Mouse (Mus musculus): ENCODE data around the gene Mon2.

The Mon2 gene

GRCm38 (mm10) chr10:123076245-123077023 lies at the start of gene Mon2:
Gene Mon2 (minus strand): TSS chr10:123076505.
- peak; percentile 92 to 99 for DNase-seq (ENCODE audit: low spot score in 2 of 2)

GRCm38 (mm10) chr10:123120666-123121392 lies 44.5 kb upstream of the Mon2 start:
- no peak for DNase-seq (ENCODE audit: low spot score in 2 of 2)

GRCm38 (mm10) chr10:123116861-123117260 lies 40.6 kb upstream of the Mon2 start:
- no peak for DNase-seq (ENCODE audit: low spot score in 2 of 2)

GRCm38 (mm10) chr10:123113466-123113865 lies 37.2 kb upstream of the Mon2 start:
- no peak for DNase-seq (ENCODE audit: low spot score in 2 of 2)

GRCm38 (mm10) chr10:123112787-123113168 lies 36.5 kb upstream of the Mon2 start:
- DNase-seq (ENCODE audit: low spot score in 2 of 2) = no peak

GRCm38 (mm10) chr10:123112056-123112786 lies 35.9 kb upstream of the Mon2 start:
- no peak for DNase-seq (ENCODE audit: low spot score in 2 of 2)

- DNase-seq (ENCODE audit: low spot score in 2 of 2) = no peak
These were observed 34.2 kb upstream of the Mon2 start for GRCm38 (mm10) chr10:123110548-123110947.

GRCm38 (mm10) chr10:123108527-123108926 lies 32.2 kb upstream of the Mon2 start:
- DNase-seq (ENCODE audit: low spot score in 2 of 2) = no peak

GRCm38 (mm10) chr10:123108121-123108520 lies 31.8 kb upstream of the Mon2 start:
- DNase-seq (ENCODE audit: low spot score in 2 of 2) = no peak

GRCm38 (mm10) chr10:123101303-123101702 lies 25.0 kb upstream of the Mon2 start:
- DNase-seq (ENCODE audit: low spot score in 2 of 2) = no peak

GRCm38 (mm10) chr10:123100584-123100983 lies 24.3 kb upstream of the Mon2 start:
- DNase-seq (ENCODE audit: low spot score in 2 of 2) = no peak

GRCm38 (mm10) chr10:123094504-123094903 lies 18.2 kb upstream of the Mon2 start:
- no peak for DNase-seq (ENCODE audit: low spot score in 2 of 2)

GRCm38 (mm10) chr10:123092577-123092976 lies 16.3 kb upstream of the Mon2 start:
- DNase-seq (ENCODE audit: low spot score in 2 of 2) = no peak

GRCm38 (mm10) chr10:123091737-123092136 lies 15.4 kb upstream of the Mon2 start:
- DNase-seq (ENCODE audit: low spot score in 2 of 2) = peak in 1 of 2 experiments; percentile 49

- DNase-seq (ENCODE audit: low spot score in 2 of 2) = no peak
These were observed 13.2 kb upstream of the Mon2 start for GRCm38 (mm10) chr10:123089425-123089930.

- no peak for DNase-seq (ENCODE audit: low spot score in 2 of 2)
These were observed 10.5 kb upstream of the Mon2 start for GRCm38 (mm10) chr10:123086847-123087246.

- DNase-seq (ENCODE audit: low spot score in 2 of 2) = no peak
These were observed 8.8 kb upstream of the Mon2 start for GRCm38 (mm10) chr10:123084900-123085641.

- DNase-seq (ENCODE audit: low spot score in 2 of 2) = no peak
These were observed 8.0 kb upstream of the Mon2 start for GRCm38 (mm10) chr10:123084307-123084706.

GRCm38 (mm10) chr10:123075751-123076242 lies 508 bp downstream of the Mon2 start:
- DNase-seq (ENCODE audit: low spot score in 2 of 2) = peak in 1 of 2 experiments; percentile 49

- no peak for DNase-seq (ENCODE audit: low spot score in 2 of 2)
These were observed 4.3 kb downstream of the Mon2 start for GRCm38 (mm10) chr10:123071997-123072396.

- DNase-seq (ENCODE audit: low spot score in 2 of 2) = no peak
These were observed 13.3 kb downstream of the Mon2 start for GRCm38 (mm10) chr10:123063021-123063420.
